Mouse (Mus musculus): ENCODE data around the gene Cracr2a. TPM values are rescaled to one million over a fixed set of nuclear protein-coding genes. Genes with fewer than 3 reads are reported as not detected.
A peak's percentile ranks its signal among the peaks of the same experiment; 100 is the strongest.

The Cracr2a gene
- polyA plus RNA-seq, 1 experiment from 2014 or later = 0.31 TPM

GRCm38 (mm10) chr6:127655988-127656387 lies 94.8 kb downstream of the Cracr2a start:
- H3K27ac ChIP-seq (replicated peaks) = no peak overlapping the region
- WGBS = 18% methylated on average over 4 of the region's 4 CpGs
- H3K9me3 ChIP-seq = no peaks in the 10 kb centered on the region
- no peak overlapping the region for H3K9ac ChIP-seq (replicated peaks)
- no peak overlapping the region for H3K4me3 ChIP-seq
- ATAC-seq (replicated peaks) = no peak
- peaks cover 11% of the 10 kb centered on the region; the same call in 1 of the 2 replicates for H3K4me1 ChIP-seq
- H3K36me3 ChIP-seq = no peaks in the 10 kb centered on the region
- H3K27me3 ChIP-seq = no peaks in the 10 kb centered on the region
- H3K4me2 ChIP-seq (replicated peaks) = no peak overlapping the region

DNA sequence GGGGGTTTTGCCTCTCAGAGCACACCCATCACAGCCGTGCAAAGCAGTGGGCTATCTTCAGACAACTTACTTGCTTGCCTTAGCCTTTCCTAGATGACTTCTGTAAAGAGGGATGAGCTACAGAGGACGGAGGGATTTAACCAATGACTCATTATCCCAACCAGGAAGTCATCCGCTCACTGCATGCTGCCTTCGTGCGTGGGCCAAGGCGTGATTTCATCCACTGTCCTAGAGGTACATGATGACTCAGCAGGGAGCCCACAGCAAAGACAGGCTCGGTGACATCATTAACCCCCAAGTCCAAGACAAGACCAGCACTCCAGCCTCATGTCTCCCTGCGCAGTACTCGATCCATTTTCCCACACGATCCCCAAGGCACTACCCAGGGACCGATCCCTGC lies 96.0 kb downstream of the Cracr2a start:
- no peak for ATAC-seq (replicated peaks)
- WGBS = 92% methylated on average over 11 of the region's 11 CpGs
- Histone ChIP-seq H3K27ac (replicated peaks) (no peak overlapping the region), H3K4me3 (no peak overlapping the region), H3K4me2 (replicated peaks) (no peak overlapping the region), H3K36me3 (no peaks in the 10 kb centered on the region), H3K9me3 (no peaks in the 10 kb centered on the region), H3K9ac (replicated peaks) (no peak overlapping the region), H3K27me3 (no peaks in the 10 kb centered on the region), H3K4me1 (peaks cover 11% of the 10 kb centered on the region; the same call in 1 of the 2 replicates)

DNA sequence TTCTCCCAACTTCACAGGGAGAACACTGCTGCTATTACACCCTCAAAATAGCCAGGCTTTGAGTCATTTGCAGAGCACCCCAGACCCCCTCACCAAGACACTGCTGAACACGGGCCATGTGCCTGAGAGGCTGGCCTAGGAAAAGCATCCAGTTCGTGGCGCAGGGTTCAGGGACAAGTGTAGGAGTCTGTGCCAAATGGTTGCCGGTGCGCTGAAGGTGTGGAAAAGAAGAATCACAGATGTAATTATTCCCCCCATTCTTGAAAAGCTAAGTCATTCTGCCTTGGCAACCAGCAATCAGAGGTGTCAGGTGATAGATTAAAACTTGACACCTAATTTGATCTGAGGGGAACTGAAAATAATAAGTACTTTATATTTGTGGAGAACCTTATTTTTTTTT lies 98.3 kb downstream of the Cracr2a start:
- Histone ChIP-seq H3K27ac (replicated peaks) (0 out of 2 replicates have a peak overlapping the region, but pooled peaks have one; percentile 7), H3K9me3 (no peaks in the 10 kb centered on the region), H3K36me3 (no peaks in the 10 kb centered on the region), H3K4me1 (peaks cover 21% of the 10 kb centered on the region), H3K4me2 (replicated peaks) (no peak overlapping the region), H3K27me3 (no peaks in the 10 kb centered on the region), H3K9ac (replicated peaks) (no peak overlapping the region), H3K4me3 (no peak overlapping the region)
- peak; percentile 34; the same call in 1 of the 2 replicates for ATAC-seq (replicated peaks)
- WGBS = 31% methylated on average over 5 of the region's 5 CpGs

- H3K9me3 ChIP-seq = no peaks in the 10 kb centered on the region
- H3K9ac ChIP-seq (replicated peaks) = no peak overlapping the region
- no peak; the same call in 1 of the 2 replicates for ATAC-seq (replicated peaks)
- H3K4me1 ChIP-seq = peaks cover 21% of the 10 kb centered on the region
- WGBS = 75% methylated on average over 4 of the region's 4 CpGs
- no peak overlapping the region for H3K4me3 ChIP-seq
- no peak overlapping the region for H3K4me2 ChIP-seq (replicated peaks)
- no peaks in the 10 kb centered on the region for H3K27me3 ChIP-seq
- no peaks in the 10 kb centered on the region for H3K36me3 ChIP-seq
- no peak overlapping the region for H3K27ac ChIP-seq (replicated peaks)
These were observed 98.8 kb downstream of the Cracr2a start for GRCm38 (mm10) chr6:127659966-127660365.

DNA sequence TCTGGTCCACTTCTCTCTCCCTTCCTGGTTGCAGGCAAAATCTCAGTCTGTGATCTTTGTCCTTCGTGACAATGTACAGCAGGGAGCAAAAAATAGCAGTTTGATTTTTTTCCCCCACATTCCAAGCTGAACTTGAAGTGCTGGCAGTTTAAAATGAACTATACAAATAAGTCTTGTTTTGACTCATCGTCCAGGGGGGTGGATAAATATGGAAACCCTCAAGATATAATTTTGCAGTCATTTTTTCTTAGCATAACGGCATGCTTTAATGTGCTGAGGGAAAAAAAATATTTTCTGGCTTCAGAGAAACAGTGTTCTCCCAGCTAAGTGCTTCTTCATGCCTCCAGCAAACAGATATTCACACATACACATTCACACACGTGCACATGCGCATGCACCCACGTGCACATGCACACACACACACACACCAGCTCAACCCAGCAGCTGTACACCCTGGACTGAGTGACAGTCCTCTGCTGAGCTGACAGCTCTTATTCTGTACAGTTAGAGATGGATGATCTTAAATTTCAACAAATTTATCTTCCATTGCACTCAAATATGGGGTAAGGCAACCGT lies 100.7 kb downstream of the Cracr2a start:
- WGBS = 74% methylated on average over 7 of the region's 7 CpGs
- H3K27me3 ChIP-seq = no peaks in the 10 kb centered on the region

DNA sequence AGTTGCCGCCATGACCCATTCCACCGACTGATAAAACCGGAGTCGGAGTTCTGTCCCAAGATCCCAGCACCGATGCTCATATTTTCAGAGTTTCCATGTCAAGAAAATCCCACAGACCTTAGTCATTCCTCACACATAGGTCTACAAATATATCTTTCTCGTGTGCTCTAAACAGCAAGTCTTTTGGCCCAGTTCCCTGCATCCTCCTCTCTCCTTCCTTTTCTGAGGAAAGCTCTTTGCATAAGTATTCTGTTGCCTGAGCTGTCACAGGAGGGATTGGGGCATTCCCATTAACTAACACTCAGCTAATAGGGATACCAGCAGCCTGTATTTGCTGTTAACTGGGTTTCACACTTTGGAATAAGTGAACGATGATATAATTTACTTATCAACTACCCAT lies 102.1 kb downstream of the Cracr2a start:
- Histone ChIP-seq H3K4me1 (peaks cover 21% of the 10 kb centered on the region), H3K9me3 (no peaks in the 10 kb centered on the region), H3K4me2 (replicated peaks) (no peak overlapping the region), H3K27ac (replicated peaks) (no peak overlapping the region), H3K4me3 (no peak overlapping the region), H3K9ac (replicated peaks) (no peak overlapping the region), H3K36me3 (no peaks in the 10 kb centered on the region), H3K27me3 (no peaks in the 10 kb centered on the region)
- ATAC-seq (replicated peaks) = no peak
- whole genome bisulfite sequencing = 74% methylated on average over 7 of the region's 7 CpGs

More for the DNA sequence above, 100.7 kb downstream of the Cracr2a start:
- ATAC-seq (replicated peaks) = no peak
- Histone ChIP-seq H3K36me3 (no peaks in the 10 kb centered on the region), H3K9ac (replicated peaks) (no peak overlapping the region), H3K4me1 (peaks cover 21% of the 10 kb centered on the region), H3K27ac (replicated peaks) (no peak overlapping the region), H3K4me2 (replicated peaks) (no peak overlapping the region), H3K4me3 (no peak overlapping the region), H3K9me3 (no peaks in the 10 kb centered on the region)

DNA sequence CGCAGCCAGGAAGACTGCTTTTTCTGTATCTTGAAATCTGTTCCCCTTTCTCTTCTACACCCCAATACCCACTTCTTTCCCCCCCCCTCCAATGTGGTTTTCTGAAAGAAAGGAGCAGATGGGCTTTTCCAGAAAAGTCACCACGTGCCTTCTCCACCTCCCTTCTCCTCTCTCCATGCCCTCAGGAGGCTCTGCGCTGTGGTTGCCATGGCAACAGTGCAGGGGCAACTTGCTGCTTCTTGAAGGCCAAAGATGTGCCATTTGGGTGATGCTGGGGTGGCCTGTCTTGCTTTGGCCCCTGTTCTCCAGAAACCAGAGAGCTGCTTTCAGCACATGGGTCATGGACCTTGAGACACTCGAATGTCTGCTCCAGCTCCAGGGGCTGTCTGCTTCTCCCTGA lies 108.2 kb downstream of the Cracr2a start:
- Histone ChIP-seq H3K9ac (replicated peaks) (no peak overlapping the region), H3K4me1 (peaks cover 8% of the 10 kb centered on the region; the same call in 1 of the 2 replicates), H3K9me3 (no peaks in the 10 kb centered on the region), H3K27ac (replicated peaks) (no peak overlapping the region), H3K36me3 (no peaks in the 10 kb centered on the region), H3K4me3 (no peak overlapping the region), H3K4me2 (replicated peaks) (no peak overlapping the region), H3K27me3 (no peaks in the 10 kb centered on the region)
- 44% methylated on average over 4 of the region's 4 CpGs for WGBS
- ATAC-seq (replicated peaks) = no peak

DNA sequence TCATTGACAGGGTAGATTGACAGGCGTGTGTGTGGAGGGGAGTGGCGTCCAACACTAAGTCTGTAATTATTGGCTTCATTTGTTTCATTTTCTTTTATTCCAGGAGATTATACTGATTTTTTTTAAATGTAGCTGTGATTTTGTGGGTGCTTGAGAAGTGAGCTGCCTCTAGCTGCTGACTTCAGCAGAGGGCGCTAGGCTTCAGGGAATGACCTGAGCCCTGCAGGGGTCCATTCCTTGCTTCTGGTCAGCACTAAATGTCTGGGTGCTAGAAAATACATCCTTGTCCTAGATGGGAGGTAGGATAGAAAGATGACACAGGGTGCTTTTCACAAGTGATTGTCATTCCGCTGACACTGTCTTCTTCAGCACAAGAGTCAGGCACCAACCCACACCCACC lies 108.9 kb downstream of the Cracr2a start:
- 91% methylated on average over 4 of the region's 4 CpGs for WGBS
- no peaks in the 10 kb centered on the region for H3K27me3 ChIP-seq
- H3K9me3 ChIP-seq = no peaks in the 10 kb centered on the region
- H3K36me3 ChIP-seq = no peaks in the 10 kb centered on the region
- no peak overlapping the region for H3K27ac ChIP-seq (replicated peaks)
- peaks cover 8% of the 10 kb centered on the region; the same call in 1 of the 2 replicates for H3K4me1 ChIP-seq
- no peak overlapping the region for H3K4me2 ChIP-seq (replicated peaks)
- H3K9ac ChIP-seq (replicated peaks) = no peak overlapping the region
- no peak overlapping the region for H3K4me3 ChIP-seq
- no peak for ATAC-seq (replicated peaks)

GRCm38 (mm10) chr6:127672071-127672470 lies 110.9 kb downstream of the Cracr2a start:
- Histone ChIP-seq H3K4me3 (no peak overlapping the region), H3K4me1 (peaks cover 8% of the 10 kb centered on the region; the same call in 1 of the 2 replicates), H3K36me3 (no peaks in the 10 kb centered on the region), H3K9me3 (no peaks in the 10 kb centered on the region), H3K27ac (replicated peaks) (no peak overlapping the region), H3K4me2 (replicated peaks) (no peak overlapping the region), H3K9ac (replicated peaks) (no peak overlapping the region), H3K27me3 (no peaks in the 10 kb centered on the region)
- ATAC-seq (replicated peaks) = no peak
- 92% methylated on average over 7 of the region's 7 CpGs for WGBS

- no peak for ATAC-seq (replicated peaks)
- no peak overlapping the region for H3K4me2 ChIP-seq (replicated peaks)
- H3K27ac ChIP-seq (replicated peaks) = no peak overlapping the region
- H3K36me3 ChIP-seq = no peaks in the 10 kb centered on the region
- no peaks in the 10 kb centered on the region for H3K9me3 ChIP-seq
- no peaks in the 10 kb centered on the region for H3K27me3 ChIP-seq
- H3K4me1 ChIP-seq = no peaks in the 10 kb centered on the region
- H3K4me3 ChIP-seq = no peak overlapping the region
- no peak overlapping the region for H3K9ac ChIP-seq (replicated peaks)
- WGBS = 73% methylated on average over 11 of the region's 11 CpGs
These were observed 115.7 kb downstream of the Cracr2a start for GRCm38 (mm10) chr6:127676866-127677265.

- Histone ChIP-seq H3K36me3 (no peaks in the 10 kb centered on the region), H3K4me2 (replicated peaks) (no peak overlapping the region), H3K4me1 (peaks cover 3% of the 10 kb centered on the region), H3K27me3 (no peaks in the 10 kb centered on the region), H3K9me3 (no peaks in the 10 kb centered on the region), H3K27ac (replicated peaks) (no peak overlapping the region), H3K9ac (replicated peaks) (no peak overlapping the region), H3K4me3 (no peak overlapping the region)
- WGBS = 70% methylated on average over 9 of the region's 9 CpGs
- no peak for ATAC-seq (replicated peaks)
These were observed 117.2 kb downstream of the Cracr2a start for GRCm38 (mm10) chr6:127678320-127678719.

DNA sequence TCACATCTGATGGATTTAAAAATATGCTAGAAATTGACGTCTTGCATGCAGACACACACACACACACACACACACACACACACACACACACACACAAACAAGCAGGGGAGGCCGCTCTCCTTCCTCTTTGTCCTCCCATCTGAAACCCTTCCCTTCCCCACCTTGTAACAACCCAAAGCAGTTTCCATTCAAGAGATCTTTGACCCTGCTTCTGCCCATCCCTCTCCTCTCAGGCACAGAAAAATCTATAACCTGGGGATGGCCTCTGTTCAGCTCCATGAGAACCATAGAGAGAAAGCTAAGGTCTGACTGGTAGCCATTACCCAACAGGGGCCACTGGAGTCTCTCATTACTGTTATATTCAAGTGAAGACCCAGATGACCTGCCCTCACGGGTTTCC lies 117.9 kb downstream of the Cracr2a start:
- H3K36me3 ChIP-seq = no peaks in the 10 kb centered on the region
- H3K4me2 ChIP-seq (replicated peaks) = no peak overlapping the region
- no peaks in the 10 kb centered on the region for H3K9me3 ChIP-seq
- H3K4me1 ChIP-seq = peaks cover 9% of the 10 kb centered on the region
- H3K4me3 ChIP-seq = no peak overlapping the region
- 72% methylated on average over 3 of the region's 3 CpGs for WGBS
- no peaks in the 10 kb centered on the region for H3K27me3 ChIP-seq
- no peak overlapping the region for H3K9ac ChIP-seq (replicated peaks)
- no peak for ATAC-seq (replicated peaks)
- no peak overlapping the region for H3K27ac ChIP-seq (replicated peaks)

GRCm38 (mm10) chr6:127680784-127681183 lies 119.6 kb downstream of the Cracr2a start:
- Histone ChIP-seq H3K9me3 (no peaks in the 10 kb centered on the region), H3K9ac (replicated peaks) (no peak overlapping the region), H3K36me3 (no peaks in the 10 kb centered on the region), H3K4me2 (replicated peaks) (no peak overlapping the region), H3K4me1 (peaks cover 19% of the 10 kb centered on the region), H3K27me3 (no peaks in the 10 kb centered on the region), H3K27ac (replicated peaks) (no peak overlapping the region), H3K4me3 (no peak overlapping the region)
- whole genome bisulfite sequencing = 94% methylated on average over 7 of the region's 7 CpGs
- no peak for ATAC-seq (replicated peaks)
